Mouse (Mus musculus) testis, adult 2 months (tissue): ENCODE data around the gene Vps18.

Source experiments
- CTCF ChIP-seq: fragments of 200-500 bp; IDR thresholded peaks from 2 replicates; pipeline ENCODE4 v1.5.1; 2012; ENCODE audit warnings: low read depth, mild to moderate bottlenecking, inconsistent platforms, low read length, moderate library complexity; ENCODE audit not compliant: control insufficient read depth, insufficient read depth, insufficient replicate concordance
- POLR2A ChIP-seq: fragments of 200-500 bp; IDR thresholded peaks from 2 replicates; pipeline ENCODE4 v1.6.1; 2012; ENCODE audit warnings: low read depth, mild to moderate bottlenecking, inconsistent platforms, low read length, moderate library complexity; ENCODE audit not compliant: control insufficient read depth

GRCm38 (mm10) chr2:119298330-119298729 lies 9.8 kb downstream of the Vps18 start:
- TF ChIP-seq CTCF: peak; percentile 53; the same call in 1 of the 2 replicates
- TF ChIP-seq POLR2A: no peak
